Mouse (Mus musculus): ENCODE measurements at regions not wholly inside any gene's neighbourhood (a gene's known extent, or its start where the extent isn't known, plus 50 kb on each side); places are given as distances from the start of the nearest gene placed in this dataset.

- TF ChIP-seq CTCF (IDR thresholded peaks at IDR 0.05; ENCODE audit: low read depth, low read length) (no peak), GATA2 (IDR thresholded peaks at IDR 0.05; ENCODE audit: borderline replicate concordance, low read depth, low read length) (no peak), GATA1 (IDR thresholded peaks at IDR 0.05; ENCODE audit: borderline replicate concordance, low read length) (no peak), TAL1 (conservative IDR thresholded peaks at IDR 0.05; ENCODE audit: low read depth, low read length) (no peak)
Observed at GRCm38 (mm10) chr2:169275371-169275770, 312.2 kb downstream of the Gm11011 start.
